Mouse (Mus musculus) C2C12 (cell line): ENCODE measurements at regions not wholly inside any gene's neighbourhood (a gene's known extent, or its start where the extent isn't known, plus 50 kb on each side); places are given as distances from the start of the nearest gene placed in this dataset.

Experiments
- CTCF ChIP-seq: IDR thresholded peaks from one replicate; pipeline ENCODE4 v1.5.1; 2011; ENCODE audit not compliant: control insufficient read depth, insufficient read depth, insufficient read length
- MYOG ChIP-seq: IDR thresholded peaks from one replicate; pipeline ENCODE4 v1.6.1; 2011; ENCODE audit not compliant: control insufficient read depth, insufficient read length; ENCODE audit errors: extremely low read depth
- USF1 ChIP-seq: IDR thresholded peaks from one replicate; pipeline ENCODE4 v1.6.1; 2011; ENCODE audit warnings: low read depth, mild to moderate bottlenecking, control low read depth, moderate library complexity

DNA sequence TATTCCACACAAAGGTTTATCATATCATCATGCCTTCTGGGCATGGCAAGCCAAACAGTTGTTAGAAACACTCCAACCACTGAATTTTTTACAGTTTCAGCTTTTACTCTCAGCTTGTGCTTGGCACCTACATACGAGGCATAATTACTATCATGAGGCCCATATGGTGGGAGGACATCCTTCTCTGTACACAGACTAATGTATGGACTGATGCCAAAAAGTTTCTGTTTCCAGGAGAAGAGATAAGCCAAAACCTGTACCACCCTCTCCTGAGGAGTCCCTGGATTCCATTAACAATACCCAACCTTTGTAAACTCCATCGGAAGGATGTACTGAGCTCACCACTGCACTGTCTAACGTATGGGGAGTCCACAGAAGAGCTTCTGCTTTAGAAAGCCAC is 698.9 kb downstream of the Utrn start:
- TF ChIP-seq USF1 (no peak), MYOG (no peak), CTCF (no peak)
